Mouse (Mus musculus) heart, postnatal 36 days (tissue): Measurements from ENCODE around the gene Sorcs3. TPM values are rescaled to one million over a fixed set of nuclear protein-coding genes. Genes with fewer than 3 reads are reported as not detected.

Source experiments
- DNase-seq, 2 experiments: peaks; one replicate each; pipeline ENCODE4 v3.0.0; 2021 to 2022
- intact Hi-C: fragments of 180-260 bp; cut with DNase I; formaldehyde crosslinking; loops from one replicate; pipeline ENCODE4 v1.15.1; 2025
- total RNA-seq, 2 experiments: library from RNA; stranded (reverse); gene quantifications; 2 replicates each; pipeline ENCODE4 v1.2.3; 2021

Gene Sorcs3
- total RNA-seq, 2 experiments from 2014 or later, result not detected

DNA sequence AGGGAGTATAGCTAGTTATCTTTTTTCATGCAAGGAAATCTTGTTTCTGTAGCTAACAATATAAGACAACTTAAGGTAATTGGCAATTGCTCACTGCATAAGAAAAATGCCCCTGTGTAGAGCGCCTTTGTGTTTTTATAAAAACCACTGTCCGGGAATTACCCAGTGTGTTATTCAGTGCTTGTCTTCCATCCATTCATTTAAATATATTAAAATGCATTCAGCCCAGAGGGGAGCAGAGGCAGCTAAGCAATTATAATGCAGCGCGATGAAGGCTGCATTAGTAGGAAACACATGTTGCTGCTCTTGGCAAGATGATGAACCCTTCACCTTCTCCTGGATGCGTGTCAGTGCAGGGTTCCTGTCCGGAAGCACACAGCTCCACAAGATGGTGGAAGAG is 454.4 kb downstream of the Sorcs3 start:
- no peak for DNase-seq
- intact Hi-C loops, result no loop called here

DNA sequence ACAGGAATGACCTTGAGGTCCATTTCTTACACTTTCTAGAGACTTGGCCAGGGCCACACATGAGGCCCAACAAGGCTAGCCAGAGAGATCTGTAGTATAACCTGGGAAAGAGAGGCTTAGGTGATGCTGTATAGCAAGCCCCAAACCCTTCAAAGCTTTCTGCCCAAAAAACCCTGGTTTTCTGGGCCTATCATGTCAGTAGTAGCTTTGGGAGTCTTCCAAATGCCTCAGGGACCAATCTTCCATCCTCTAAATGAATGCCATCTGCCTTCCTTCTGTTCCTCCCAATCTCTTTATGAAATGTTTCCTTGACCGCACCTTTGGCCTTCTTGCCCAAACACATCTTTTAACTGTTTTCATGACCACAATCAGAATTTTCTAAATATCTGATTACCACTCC is 474.1 kb downstream of the Sorcs3 start:
- DNase-seq, result no peak
- intact Hi-C loops, result no loop called here

DNA sequence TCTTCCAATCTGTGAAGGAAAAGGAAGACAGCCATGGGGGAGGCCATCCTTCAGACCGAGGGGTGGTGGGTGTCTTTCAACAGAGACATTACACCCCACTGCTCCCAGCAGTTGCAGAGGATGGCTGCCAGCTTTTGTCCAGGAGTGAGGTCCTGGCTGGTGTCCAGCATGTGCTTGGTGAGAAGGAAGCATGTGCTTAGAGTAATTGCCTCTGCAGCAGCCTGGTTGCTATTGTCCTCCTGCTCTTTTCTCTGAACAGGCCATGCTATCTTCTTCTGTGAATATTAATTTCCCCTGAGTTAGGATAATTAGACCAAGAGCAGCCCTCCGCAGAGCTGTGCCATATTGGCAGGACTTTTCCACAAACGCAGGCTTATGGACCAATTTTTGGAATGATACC is 476.7 kb downstream of the Sorcs3 start:
- DNase-seq, result no peak
- intact Hi-C loops, result no loop called here

DNA sequence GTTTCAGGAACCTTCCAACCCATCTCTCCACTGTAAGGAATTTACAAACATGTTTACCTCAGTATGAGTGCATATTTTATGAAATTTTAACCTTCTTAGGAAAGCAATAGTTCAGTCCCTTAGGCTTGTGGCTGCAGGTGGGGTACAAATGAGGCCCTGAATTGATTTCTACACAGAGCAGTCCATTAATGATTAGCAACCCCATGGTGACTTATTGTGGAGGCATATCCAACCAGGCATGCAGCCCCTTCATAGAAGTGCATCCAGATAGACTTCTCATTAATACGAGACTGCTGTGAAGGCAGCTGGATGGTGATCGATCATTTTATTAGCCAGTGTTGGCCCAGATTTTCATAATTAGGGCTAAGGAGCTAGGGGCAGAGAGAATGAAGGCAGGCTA is 480.5 kb downstream of the Sorcs3 start:
- no peak for DNase-seq
- intact Hi-C loops, result no loop called here

DNA sequence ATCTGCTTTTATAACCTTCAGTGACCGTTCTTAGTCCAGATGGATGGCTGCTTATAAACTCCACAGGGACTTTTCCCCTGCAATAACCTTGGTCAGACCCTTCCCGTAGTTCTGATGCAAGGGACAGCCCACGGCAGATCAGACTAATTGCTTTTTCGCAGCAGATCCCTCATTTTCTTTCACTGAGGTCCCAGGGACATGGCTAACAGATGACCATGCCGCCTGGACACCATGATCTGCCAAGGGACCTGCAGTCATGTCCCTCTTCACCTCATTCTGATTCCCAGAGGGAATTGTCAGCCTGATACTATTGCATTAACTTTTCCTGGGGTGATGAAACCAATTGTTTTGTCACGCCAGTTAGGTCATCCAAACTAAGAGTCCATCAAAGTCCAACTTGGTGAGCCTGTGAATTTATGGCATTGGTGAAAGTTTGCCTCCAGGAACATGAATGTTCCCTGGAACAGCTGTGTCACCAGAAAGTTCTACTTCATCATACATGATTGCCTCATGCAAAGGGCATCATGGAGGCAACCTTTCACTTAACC is 494.4 kb downstream of the Sorcs3 start:
- intact Hi-C loops, result no loop called here
- no peak for DNase-seq

DNA sequence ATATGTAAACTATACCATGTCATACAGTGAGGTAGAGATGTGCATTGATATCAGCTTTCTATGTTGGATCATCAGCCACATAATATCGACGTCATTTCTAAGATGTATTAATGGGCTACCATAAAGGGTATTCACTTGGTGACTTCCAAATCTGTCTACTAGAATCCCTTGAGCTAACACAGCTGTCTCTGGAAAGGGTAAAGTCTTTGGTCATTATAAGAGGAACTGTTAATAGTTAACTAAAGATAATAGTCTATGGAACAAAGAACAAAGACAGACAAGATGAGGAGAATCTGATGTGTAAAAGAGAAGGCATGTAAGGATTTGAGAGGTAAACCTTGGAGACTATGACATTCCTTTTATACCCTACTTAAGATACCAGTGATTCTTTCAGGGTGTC is 497.9 kb downstream of the Sorcs3 start:
- intact Hi-C loops, result no loop called here
- DNase-seq, result no peak

DNA sequence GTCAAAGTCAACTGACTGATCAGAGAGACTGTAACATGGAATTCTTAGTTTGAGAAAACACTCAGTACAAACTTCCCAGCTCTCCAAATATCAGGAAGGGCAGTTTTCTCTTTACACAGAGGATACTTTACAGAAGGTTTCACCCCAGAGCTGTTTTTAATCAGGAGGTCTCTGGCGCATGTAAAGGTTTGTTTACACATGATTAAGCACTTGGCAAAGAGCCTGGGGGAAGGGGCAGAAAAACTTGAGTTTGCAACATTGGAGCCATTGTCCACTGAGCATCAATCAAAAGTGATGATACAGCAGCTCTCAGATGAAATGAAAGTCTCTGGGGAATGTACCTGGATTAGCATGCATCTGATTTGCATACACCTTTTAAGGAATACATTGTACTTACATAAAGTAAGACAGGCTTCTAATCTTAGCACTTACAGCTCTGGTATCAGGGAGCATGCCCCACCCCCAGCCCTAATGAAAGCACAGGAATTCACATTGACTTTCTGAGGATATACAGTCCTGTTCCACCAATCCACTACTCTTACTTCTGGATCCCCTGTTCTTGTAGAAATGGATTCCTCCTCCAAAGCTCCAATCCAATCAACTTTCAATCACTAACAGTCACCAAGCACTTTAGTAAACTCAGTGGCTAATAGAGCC is 500.6 kb downstream of the Sorcs3 start:
- intact Hi-C loops, result no loop called here
- no peak for DNase-seq

DNA sequence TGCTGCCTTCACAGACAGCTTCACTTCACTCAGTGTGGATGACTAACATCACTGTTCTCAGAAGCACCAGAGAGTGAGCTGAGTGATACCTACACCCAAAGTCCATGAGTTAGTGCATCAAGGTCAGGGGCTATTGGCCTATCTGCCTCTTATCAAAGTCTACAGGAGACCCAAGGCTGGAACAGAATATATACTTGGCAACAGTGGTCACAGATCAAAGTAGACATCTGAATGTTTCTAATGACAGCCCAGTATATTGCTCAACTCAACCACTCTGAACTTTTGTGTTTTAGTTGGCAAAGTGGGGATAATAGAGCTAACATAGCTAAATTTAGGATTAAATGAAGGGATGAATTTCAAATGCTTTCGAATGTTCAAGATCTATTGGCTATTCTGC is 501.1 kb downstream of the Sorcs3 start:
- DNase-seq, result no peak

DNA sequence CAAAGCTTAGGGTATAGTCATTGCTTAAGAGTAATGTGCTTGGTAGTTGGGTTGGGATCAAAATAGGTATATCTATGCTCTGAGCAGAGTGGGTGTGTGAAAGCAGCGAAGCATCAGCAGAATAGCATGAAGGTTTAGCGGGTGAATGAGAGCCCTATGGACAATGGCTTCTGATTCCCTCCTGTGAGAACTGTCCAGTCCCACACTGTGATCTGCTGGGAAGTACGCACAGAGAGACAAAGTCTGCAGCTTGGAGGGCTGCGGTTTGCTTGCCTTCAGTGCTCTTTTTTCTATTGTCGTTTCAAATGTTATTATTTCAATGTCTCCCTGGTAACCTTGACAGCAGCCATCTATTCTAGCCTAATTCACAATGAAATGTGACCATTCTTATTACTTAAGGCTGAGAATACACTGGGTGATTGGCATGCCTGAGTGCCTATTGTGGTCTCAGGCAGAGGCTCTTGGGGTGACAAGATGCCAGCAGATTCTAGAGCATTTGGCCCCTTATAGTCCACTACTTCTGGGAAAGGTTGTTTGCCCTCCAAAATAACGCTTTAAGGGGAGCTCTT is 520.1 kb downstream of the Sorcs3 start:
- no peak for DNase-seq
- intact Hi-C loops, result no loop called here

More for the DNA sequence above, 501.1 kb downstream of the Sorcs3 start:
- intact Hi-C loops, result no loop called here

DNA sequence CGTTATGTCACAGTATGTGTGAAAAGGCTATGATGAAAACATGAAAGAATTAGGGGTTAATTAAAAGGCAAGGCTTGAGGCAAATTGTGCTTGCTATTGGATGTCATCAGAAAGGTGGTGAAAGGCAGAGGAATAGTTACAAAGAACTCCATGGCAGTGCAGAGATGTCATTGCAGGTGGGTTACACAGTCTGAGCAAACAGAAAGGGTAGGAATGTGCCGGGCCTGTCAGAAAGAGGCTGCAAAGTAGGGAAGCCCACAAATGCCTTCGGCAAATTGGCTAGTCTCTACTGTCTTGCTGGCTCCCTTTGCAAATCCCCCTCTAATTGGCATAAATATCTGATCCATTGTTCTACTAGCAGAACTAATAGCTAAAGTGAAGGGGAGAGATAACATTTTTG is 521.2 kb downstream of the Sorcs3 start:
- intact Hi-C loops, result no loop called here
- no peak for DNase-seq

DNA sequence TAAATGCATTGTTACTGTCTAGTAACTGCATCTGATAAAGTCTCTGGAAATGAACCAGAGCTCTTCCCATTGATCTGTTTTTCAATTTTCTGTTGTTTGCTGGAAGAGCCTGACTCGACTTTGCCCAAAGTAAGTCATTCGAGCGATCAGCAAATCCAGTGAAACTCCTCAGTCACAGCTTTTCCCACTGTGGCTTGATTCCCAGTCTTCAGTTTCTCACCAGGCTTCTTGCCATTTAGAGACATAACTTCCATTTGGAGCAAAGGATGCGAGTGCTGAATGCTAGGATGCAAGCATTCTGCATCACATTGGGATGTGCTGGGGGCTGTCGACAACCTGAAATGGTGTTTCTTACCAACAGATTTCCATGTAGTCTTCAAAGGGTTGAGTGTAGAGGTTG is 521.8 kb downstream of the Sorcs3 start:
- intact Hi-C loops, result no loop called here
- DNase-seq, result no peak

DNA sequence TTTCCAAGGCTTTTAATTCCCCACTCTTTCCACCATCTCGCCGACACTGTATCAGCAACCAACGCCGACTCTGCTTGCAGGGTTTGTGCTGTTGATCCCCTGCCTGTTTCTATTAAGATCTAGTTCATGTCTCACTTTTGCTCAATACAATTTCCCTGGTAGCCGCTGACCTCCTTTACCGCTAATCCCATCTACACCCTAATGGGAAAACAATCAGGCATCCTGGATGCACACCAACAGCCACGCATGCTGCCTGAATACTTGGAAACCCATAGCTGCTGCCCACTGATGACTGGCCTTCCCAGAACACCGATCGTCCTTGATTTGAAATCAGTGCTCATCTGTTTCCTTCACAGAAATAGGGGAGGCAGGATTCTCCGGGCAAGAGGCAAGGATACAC is 525.9 kb downstream of the Sorcs3 start:
- intact Hi-C loops, result no loop called here
- DNase-seq, result no peak

DNA sequence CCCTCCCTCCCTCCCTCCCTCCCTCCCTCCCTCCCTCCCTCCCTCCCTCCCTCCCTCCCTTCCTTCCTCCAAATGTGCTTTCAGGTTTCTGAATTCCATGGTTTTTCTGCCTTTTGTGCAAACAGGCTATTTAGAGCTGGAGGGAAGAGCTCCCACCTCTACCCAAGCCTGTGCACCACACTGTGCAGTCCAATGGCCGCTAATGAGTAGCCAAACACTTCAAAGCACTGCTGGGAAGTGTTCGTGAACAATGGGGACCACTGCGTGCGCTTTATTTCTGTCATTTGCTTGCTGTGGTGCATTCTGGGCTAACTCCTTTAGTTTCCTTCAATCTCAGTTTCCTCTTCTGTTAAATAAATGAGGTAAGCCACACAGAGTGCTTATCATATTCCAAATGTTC is 528.5 kb downstream of the Sorcs3 start:
- intact Hi-C loops, result no loop called here
- DNase-seq, result no peak

DNA sequence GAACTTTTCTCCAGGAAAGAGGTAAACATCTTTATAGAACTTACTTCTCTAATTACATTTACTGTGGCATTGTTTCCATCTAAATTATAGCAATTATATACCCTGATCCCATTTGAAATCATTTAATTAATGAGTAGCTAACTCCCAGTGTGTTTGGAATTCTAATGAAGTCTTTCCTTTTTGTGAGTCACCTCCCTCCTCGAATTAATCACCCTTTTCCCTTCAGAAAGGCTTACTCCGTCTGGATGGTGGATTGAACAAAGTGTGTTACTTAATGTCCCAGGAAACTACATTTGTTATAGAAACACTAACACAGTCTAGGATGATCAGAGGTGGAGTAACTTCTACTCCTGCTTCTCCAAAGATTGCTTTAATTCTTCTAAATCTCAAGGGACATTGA is 531.7 kb downstream of the Sorcs3 start:
- no peak for DNase-seq

DNA sequence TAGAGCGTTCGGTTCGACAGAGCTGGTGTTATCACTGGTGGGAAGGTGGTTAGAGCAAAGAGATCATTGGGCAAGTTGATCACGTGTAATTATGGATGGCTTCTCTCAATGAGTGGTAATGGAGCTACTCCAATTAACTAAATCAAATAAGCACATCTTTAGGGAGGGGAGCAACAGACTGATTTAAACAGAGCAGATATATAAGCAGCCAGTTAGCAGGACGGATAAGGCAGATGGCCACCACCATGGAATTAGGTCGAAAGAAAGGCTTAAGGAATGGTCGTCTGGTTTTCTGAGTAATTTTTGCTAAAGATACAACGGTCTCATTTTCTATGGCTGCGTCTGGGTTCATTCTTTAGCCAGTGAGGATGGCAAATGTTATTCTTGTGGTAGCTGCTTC is 549.3 kb downstream of the Sorcs3 start:
- DNase-seq, result no peak
- intact Hi-C loops, result no loop called here

More for the DNA sequence above, 531.7 kb downstream of the Sorcs3 start:
- intact Hi-C loops, result no loop called here

DNA sequence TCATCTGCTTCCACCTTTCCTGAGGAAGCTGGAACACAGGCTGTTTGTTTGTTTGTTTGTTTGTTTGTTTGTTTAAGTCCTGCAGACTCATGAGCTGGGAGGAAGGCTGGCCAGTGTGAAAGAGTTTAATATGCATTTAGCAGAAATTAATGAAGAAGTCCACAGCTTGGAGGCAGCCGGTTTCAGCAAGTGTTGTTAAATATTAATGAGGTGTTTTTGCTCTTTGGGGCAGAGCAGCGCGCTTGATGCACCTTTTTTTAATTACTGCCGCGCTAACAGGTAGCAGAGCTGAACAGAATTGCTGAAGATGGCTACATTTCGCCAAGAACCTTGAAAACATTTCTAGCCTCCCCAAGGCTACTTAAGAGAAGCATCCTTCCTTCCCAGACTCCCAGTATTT is 551.0 kb downstream of the Sorcs3 start:
- intact Hi-C loops, result no loop called here

DNA sequence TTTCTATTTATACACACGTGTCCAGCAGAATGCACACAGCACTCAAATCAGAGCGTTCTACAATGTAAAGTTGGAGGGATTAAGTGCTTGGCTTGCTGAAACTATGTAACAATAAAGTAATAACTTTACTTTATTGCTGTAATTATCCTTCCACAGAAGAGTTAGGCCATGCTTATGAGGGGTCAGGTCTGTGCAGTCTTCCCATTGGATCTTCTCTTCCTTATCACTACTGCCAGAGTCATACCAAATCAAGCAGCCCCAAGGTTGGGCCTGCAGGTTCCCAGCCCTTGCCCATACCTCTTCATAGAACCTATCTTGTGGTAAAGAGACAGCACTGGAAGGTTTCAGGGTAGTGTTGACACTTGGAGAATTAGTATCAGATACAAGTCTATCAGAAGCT is 560.7 kb downstream of the Sorcs3 start:
- intact Hi-C loops, result no loop called here
- DNase-seq, result no peak

More for the DNA sequence above, 551.0 kb downstream of the Sorcs3 start:
- DNase-seq, result no peak

DNA sequence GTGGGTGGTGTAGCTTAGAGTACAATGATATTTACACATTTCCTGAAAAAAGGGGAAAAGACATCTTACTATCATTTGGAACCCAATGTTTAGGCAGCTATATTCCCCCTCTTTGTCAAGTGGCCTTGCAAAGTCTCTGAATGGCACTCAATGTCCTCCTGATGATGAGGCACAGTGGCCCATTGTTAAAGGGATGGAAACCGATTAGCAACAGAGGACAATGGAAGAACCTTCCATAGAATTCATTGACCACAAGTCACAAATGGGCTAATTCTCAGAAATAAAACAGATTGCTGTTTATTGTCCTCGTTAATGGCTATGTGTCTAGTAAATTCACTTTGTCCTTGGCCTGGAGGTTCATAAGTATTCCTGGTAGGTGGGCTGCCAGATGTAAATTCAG is 565.7 kb downstream of the Sorcs3 start:
- intact Hi-C loops, result no loop called here
- DNase-seq, result no peak

DNA sequence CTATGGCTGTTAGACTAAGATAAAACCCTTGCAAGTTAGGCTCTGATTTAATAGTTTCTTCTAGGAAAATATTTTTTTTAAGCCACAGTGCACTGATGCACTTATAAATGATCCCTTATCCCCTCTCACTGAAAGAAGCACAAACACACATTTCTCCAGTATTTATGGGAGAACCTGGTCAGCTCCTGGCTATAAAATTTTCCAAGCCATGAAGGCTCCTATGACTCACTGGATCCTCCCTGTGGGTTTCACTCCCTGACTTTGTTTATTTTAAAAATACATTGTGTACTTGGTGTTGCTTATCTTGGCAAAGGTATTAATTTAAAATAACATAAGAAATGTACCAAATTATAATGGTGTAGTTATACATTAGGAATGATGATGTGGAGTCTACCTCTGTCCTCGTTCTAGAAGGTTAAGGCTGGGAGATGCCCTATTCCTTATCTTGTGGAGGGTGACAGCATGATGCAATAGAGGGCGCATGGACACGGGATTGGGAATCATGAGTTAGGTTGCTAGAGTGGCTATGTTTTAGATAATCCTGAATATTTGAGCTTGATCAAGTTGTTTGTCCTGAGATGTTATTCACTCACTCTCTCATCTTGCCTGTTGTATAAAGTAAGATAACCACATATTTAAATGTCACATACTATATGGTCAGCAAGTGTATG is 573.4 kb downstream of the Sorcs3 start:
- DNase-seq, result no peak
- intact Hi-C loops, result no loop called here

DNA sequence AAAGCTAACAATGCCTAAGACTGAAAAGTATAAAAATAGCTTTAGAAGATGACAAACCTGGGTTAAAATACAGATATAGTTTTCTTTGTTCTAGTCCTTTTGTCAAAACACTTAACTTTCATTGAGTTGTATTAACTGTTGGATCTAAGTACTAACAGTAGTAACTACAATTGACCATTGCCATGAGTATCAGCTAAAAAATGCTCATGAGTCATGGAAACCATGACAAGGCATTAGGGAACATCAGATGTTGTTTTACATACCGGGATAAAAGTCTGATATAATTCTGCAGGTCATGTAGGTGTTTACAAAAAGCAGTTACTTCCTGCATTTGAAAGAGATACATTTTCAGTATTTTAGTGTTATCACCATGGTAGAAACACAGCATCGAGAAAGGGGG is 575.0 kb downstream of the Sorcs3 start:
- intact Hi-C loops, result no loop called here

DNA sequence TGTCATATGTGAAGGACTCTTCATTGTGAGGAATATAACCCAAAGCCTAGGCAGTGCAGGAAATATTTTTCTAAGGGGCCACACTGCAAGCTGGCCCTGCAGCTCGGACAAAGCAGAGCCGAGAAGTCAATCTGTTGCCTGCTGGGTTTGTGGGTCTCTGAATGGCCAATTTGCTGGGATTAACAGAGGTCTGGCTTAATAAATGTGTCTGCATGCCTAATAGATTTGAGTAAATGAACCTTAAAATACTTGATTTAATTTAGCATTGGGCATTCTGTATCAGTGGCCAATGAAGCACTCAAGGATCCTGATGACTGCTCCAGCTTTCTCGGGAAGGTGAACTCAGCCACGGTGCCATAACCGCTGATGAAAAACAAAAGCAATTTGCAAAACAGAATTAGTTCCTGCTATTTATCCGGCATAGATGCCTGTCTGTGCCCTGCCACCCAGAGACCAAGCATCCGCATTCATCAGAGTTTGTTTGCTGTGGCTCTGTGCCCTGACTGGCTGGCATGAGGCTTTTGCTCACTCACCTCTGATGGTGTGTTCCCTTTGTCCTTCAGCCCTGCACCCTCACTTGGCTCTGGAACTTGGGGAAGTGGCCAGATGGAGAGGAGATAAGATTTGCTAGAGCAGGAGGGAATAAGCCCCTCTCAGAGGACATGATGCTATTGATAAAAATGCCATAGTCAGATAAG is 576.3 kb downstream of the Sorcs3 start:
- intact Hi-C loops, result no loop called here
- no peak for DNase-seq

More for the DNA sequence above, 575.0 kb downstream of the Sorcs3 start:
- DNase-seq, result no peak
